Mouse (Mus musculus) adrenal gland, adult (tissue): ENCODE measurements around the gene Gm13279.
"Not testable (repeated sequence)": the region's sequence is repeated elsewhere in the genome, so short reads cannot be mapped to it uniquely, and the experiment has no call there.

Source experiments
- DNase-seq, 2 experiments: peaks; one replicate each; pipeline ENCODE4 v3.0.0; 2022 to 2023; ENCODE audit warnings: low spot score in 1 of 2; ENCODE audit not compliant: inconsistent age in 2 of 2

The Gm13279 gene

DNA sequence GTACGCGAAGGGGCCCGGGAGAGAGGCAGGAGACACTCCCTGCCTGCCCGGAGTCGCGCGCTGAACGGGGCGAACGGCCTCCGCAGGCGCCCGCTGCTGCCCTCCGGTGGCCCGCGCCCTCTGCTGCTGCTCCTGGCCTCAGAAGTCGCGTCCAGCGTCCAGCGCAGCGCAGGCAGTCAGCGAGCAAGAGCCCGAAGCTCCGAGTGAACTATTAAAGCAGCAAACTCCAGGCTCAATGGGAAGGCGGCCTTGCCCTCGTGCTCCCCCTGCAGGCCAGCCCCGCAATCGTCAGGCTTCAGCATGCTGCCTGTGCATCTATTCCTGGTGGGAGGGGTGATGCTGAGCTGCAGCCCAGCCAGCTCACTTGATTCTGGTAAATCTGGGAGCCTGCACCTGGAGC is at the start of gene Gm13279:
TSS of gene Gm13279 (plus strand) at position 301 of the 400 bp plus-strand sequence.
- DNase-seq, result not testable (repeated sequence)

DNA sequence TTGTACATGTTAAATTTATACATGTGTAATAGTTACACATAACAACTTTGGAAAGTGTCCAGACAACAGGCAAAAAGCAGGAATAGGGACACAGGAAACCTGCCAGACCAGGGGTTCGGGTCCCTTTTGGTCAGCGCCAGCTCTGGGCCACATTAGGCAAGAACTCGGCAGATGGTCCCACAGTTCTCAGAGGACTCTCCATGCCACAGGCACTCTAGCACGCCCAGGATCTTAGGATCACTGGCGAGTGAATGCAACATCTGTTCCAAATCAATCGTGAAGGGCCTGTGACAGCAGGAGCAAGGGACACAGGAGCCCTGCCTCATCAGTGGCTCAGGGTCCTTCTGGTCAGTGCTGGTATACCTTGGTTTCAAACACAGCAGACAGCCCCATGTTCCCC is 47.3 kb upstream of the Gm13279 start:
- no peak for DNase-seq

DNA sequence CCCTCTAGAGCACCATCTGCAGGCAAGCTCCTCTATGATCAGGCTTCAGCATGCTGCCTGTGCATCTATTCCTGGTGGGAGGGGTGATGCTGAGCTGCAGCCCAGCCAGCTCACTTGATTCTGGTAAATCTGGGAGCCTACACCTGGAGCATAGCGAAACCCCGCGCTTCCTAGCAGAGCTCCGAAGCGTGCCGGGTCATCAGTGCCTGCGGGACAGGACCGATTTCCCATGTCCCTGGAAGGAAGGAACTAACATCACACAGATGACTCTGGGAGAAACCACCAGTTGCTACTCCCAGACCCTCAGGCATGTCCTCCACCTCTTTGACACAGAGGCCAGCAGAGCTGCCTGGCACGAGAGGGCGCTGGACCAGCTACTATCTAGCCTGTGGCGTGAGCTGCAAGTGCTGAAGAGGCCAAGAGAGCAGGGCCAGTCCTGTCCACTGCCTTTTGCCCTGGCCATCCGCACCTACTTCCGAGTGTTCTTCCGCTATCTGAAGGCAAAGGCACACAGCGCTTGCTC is 42.3 kb upstream of the Gm13279 start, which contains the start of gene Gm13271:
TSS of gene Gm13271 (plus strand) at position 51 of the 523 bp plus-strand sequence.
- peak; percentile 75 to 92 for DNase-seq

DNA sequence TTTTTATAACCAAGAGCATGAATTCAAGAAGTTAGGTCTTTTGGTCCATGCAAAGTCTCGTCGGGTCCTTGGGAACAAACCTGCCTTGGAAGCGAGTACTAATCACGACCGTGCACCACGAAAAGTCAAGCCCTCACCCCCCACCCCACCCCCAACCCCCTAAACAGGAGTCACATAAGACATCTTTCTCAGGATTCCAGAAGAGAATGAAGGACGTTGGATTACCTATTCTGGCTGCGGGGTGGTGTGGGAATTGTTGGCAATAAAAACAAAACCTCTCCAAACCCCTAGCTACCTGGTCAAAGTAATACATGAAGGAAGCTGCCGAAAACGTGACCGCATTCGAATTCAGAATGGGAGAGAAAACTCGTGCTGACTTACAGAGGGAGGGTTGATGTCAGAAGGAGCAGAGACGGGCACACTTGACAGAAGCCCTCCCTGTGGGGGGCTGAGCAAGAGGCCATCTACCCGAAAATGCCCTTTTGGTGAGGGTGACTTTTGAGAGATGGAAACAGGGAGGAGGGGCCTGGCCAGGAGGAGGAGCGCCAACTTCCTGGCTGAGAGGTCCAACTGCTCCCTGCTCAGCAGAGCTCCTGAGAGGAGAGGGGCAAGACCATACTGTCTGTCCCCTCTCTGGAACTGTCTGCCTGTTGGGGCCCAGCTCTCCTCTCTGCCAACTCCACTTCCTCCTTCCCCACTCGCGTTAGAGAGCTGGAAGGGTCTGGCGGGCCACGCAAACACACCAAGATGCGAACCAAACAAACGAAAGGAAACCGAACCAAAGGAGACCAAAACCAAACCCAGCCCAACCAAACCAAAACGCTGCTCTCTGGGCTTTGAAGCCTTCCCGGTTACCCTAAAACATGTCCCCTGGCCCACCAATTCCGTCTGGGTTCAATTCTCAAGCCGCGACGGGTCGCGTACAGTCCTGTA is 40.4 kb upstream of the Gm13279 start:
- peak in 1 of 2 experiments; percentile 81 for DNase-seq

DNA sequence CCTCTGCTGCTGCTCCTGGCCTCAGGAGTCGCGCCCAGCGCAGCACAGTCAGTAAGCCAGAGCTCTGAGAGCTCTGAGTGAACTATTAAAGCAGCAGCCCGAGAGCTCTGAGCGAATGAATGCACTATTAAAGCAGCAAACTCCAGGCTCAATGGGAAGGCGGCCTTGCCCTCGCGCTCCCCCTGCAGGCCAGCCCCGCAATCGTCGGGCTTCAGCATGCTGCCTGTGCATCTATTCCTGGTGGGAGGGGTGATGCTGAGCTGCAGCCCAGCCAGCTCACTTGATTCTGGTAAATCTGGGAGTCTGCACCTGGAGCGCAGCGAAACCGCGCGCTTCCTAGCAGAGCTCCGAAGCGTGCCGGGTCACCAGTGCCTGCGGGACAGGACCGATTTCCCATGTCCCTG is 39.6 kb upstream of the Gm13279 start:
- DNase-seq, result peak; percentile 92 to 99

DNA sequence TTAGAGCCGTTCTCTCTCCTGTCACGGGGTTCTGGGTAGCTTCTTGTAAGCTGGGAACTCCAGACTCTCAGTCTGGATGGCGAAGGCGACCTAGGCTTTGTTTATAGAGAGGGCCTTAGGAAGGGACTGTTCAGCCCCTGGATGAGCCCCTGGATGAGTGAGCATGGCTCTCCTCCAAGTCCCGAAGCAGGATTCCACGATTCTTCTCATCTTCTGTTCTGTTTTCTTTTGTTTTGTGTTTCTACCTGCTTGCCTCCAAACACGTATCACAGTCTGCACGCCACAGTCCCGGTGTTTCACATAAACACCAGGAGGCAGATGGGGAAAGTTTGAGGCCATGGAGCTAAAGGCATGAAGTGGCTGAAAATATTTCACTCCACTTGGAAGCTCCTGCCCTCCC is 38.4 kb upstream of the Gm13279 start:
- peak in 1 of 2 experiments; percentile 60 for DNase-seq

DNA sequence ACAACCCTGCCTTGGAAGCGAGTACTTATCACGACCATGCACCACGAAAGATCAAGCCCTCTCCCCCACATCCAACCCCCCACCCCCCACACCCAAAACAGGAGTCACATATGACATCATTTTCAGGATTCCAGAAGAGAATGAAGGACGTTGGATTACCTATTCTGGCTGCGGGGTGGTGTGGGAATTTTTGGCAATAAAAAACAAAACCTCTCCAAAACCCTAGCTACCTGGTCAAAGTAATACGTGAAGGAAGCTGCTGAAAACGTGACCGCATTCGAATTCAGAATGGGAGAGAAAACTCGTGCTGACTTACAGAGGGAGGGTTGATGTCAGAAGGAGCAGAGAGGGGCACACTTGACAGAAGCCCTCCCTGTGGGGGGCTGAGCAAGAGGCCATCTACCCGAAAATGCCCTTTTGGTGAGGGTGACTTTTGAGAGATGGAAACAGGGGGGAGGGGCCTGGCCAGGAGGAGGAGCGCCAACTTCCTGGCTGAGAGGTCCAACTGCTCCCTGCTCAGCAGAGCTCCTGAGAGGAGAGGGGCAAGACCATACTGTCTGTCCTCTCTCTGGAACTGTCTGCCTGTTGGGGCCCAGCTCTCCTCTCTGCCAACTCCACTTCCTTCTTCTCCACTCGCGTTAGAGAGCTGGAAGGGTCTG is 37.5 kb upstream of the Gm13279 start, which contains the start of gene Gm13283:
TSS of gene Gm13283 (plus strand) at position 510 of the 659 bp plus-strand sequence.
- peak; percentile 37 to 81 for DNase-seq

DNA sequence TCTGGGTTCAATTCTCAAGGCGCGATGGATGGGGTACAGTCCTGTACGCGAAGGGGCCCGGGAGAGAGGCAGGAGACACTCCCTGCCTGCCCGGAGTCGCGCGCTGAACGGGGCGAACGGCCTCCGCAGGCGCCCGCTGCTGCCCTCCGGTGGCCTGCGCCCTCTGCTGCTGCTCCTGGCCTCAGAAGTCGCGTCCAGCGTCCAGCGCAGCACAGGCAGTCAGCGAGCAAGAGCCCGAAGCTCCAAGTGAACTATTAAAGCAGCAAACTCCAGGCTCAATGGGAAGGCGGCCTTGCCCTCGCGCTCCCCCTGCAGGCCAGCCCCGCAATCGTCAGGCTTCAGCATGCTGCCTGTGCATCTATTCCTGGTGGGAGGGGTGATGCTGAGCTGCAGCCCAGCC is 36.8 kb upstream of the Gm13279 start:
- peak; percentile 87 to 92 for DNase-seq

DNA sequence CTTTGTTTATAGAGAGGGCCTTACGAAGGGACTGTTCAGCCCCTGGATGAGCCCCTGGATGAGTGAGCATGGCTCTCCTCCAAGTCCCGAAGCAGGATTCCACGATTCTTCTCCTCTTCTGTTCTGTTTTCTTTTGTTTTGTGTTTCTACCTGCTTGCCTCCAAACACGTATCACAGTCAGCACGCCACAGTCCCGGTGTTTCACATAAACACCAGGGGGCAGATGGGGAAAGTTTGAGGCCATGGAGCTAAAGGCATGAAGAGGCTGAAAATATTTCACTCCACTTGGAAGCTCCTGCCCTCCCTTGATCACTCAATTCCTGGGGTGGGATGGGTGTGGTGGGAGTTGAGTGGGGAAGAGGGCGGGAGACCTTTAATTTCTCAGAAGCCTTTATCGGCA is 35.4 kb upstream of the Gm13279 start:
- peak; percentile 71 to 88 for DNase-seq

DNA sequence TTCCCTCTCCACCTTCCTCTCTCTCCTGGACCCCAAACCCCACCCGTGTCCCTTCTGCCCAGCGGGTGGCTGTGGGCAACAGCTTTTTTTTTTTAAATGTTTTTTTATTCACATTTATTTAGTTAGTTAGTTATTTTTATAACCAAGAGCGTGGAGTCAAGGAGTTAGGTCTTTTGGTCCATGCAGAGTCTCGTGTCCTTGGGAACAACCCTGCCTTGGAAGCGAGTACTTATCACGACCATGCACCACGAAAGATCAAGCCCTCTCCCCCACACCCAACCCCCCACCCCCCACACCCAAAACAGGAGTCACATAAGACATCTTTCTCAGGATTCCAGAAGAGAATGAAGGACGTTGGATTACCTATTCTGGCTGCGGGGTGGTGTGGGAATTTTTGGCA is 34.9 kb upstream of the Gm13279 start:
- DNase-seq, result peak in 1 of 2 experiments; percentile 55

DNA sequence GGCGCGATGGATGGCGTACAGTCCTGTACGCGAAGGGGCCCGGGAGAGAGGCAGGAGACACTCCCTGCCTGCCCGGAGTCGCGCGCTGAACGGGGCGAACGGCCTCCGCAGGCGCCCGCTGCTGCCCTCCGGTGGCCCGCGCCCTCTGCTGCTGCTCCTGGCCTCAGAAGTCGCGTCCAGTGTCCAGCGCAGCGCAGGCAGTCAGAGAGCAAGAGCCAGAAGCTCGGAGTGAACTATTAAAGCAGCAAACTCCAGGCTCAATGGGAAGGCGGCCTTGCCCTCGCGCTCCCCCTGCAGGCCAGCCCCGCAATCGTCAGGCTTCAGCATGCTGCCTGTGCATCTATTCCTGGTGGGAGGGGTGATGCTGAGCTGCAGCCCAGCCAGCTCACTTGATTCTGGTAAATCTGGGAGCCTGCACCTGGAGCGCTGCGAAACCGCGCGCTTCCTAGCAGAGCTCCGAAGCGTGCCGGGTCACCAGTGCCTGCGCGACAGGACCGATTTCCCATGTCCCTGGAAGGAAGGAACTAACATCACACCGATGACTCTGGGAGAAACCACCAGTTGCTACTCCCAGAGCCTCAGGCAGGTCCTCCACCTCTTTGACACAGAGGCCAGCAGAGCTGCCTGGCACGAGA is 33.7 kb upstream of the Gm13279 start:
- peak; percentile 79 to 90 for DNase-seq

DNA sequence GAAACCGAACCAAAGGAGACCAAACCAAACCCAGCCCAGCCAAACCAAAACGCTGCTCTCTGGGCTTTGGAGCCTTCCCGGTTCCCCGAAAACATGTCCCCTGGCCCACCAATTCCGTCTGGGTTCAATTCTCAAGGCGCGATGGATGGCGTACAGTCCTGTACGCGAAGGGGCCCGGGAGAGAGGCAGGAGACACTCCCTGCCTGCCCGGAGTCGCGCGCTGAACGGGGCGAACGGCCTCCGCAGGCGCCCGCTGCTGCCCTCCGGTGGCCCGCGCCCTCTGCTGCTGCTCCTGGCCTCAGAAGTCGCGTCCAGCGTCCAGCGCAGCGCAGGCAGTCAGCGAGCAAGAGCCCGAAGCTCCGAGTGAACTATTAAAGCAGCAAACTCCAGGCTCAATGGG is 23.7 kb upstream of the Gm13279 start, which contains the start of gene Gm13290:
TSS of gene Gm13290 (plus strand) at position 301 of the 400 bp plus-strand sequence.
- not testable (repeated sequence) for DNase-seq

DNA sequence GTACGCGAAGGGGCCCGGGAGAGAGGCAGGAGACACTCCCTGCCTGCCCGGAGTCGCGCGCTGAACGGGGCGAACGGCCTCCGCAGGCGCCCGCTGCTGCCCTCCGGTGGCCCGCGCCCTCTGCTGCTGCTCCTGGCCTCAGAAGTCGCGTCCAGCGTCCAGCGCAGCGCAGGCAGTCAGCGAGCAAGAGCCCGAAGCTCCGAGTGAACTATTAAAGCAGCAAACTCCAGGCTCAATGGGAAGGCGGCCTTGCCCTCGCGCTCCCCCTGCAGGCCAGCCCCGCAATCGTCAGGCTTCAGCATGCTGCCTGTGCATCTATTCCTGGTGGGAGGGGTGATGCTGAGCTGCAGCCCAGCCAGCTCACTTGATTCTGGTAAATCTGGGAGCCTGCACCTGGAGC is 20.6 kb upstream of the Gm13279 start, which contains the start of gene Gm13289:
TSS of gene Gm13289 (plus strand) at position 301 of the 400 bp plus-strand sequence.
- DNase-seq, result not testable (repeated sequence)

DNA sequence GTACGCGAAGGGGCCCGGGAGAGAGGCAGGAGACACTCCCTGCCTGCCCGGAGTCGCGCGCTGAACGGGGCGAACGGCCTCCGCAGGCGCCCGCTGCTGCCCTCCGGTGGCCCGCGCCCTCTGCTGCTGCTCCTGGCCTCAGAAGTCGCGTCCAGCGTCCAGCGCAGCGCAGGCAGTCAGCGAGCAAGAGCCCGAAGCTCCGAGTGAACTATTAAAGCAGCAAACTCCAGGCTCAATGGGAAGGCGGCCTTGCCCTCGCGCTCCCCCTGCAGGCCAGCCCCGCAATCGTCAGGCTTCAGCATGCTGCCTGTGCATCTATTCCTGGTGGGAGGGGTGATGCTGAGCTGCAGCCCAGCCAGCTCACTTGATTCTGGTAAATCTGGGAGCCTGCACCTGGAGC is 17.6 kb upstream of the Gm13279 start, which contains the start of gene Gm13272:
TSS of gene Gm13272 (plus strand) at position 301 of the 400 bp plus-strand sequence.
- not testable (repeated sequence) for DNase-seq

DNA sequence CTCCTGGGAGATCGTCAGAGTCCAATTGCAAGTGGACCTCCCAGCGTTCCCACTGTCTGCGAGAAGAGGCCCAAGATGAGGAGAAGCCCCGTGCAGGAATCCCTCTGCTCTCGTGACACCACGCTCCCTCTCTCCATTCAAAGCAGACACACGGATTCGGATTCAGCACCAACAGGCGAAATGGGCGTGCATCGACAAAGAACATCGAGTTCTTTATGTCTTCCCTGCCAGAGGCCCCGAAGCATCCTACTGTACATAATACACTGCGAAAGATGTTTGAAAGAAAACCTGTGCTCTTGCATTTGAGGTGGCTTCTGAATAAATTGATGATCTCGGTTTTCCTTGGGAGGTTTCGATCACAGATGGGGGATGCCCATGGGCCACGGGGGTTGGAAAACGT is 16.9 kb upstream of the Gm13279 start:
- DNase-seq, result peak in 1 of 2 experiments; percentile 39

DNA sequence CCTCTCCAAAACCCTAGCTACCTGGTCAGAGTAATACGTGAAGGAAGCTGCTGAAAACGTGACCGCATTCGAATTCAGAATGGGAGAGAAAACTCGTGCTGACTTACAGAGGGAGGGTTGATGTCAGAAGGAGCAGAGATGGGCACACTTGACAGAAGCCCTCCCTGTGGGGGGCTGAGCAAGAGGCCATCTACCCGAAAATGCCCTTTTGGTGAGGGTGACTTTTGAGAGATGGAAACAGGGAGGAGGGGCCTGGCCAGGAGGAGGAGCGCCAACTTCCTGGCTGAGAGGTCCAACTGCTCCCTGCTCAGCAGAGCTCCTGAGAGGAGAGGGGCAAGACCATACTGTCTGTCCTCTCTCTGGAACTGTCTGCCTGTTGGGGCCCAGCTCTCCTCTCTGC is 15.4 kb upstream of the Gm13279 start, which contains the start of gene Ifnz:
TSS of gene Ifnz (plus strand) at position 301 of the 400 bp plus-strand sequence.
- DNase-seq, result peak in 1 of 2 experiments; percentile 10

DNA sequence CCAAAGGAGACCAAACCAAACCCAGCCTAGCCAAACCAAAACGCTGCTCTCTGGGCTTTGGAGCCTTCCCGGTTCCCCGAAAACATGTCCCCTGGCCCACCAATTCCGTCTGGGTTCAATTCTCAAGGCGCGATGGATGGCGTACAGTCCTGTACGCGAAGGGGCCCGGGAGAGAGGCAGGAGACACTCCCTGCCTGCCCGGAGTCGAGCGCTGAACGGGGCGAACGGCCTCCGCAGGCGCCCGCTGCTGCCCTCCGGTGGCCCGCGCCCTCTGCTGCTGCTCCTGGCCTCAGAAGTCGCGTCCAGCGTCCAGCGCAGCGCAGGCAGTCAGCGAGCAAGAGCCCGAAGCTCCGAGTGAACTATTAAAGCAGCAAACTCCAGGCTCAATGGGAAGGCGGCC is 14.9 kb upstream of the Gm13279 start:
- DNase-seq, result peak; percentile 50 to 68

DNA sequence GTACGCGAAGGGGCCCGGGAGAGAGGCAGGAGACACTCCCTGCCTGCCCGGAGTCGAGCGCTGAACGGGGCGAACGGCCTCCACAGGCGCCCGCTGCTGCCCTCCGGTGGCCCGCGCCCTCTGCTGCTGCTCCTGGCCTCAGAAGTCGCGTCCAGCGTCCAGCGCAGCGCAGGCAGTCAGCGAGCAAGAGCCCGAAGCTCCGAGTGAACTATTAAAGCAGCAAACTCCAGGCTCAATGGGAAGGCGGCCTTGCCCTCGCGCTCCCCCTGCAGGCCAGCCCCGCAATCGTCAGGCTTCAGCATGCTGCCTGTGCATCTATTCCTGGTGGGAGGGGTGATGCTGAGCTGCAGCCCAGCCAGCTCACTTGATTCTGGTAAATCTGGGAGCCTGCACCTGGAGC is 11.8 kb upstream of the Gm13279 start, which contains the start of gene Gm13276:
TSS of gene Gm13276 (plus strand) at position 301 of the 400 bp plus-strand sequence.
- not testable (repeated sequence) for DNase-seq

DNA sequence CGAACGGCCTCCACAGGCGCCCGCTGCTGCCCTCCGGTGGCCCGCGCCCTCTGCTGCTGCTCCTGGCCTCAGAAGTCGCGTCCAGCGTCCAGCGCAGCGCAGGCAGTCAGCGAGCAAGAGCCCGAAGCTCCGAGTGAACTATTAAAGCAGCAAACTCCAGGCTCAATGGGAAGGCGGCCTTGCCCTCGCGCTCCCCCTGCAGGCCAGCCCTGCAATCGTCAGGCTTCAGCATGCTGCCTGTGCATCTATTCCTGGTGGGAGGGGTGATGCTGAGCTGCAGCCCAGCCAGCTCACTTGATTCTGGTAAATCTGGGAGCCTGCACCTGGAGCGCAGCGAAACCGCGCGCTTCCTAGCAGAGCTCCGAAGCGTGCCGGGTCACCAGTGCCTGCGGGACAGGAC is 8.8 kb upstream of the Gm13279 start, which contains the start of gene Gm13277:
TSS of gene Gm13277 (plus strand) at position 231 of the 400 bp plus-strand sequence.
- peak; percentile 72 to 84 for DNase-seq

DNA sequence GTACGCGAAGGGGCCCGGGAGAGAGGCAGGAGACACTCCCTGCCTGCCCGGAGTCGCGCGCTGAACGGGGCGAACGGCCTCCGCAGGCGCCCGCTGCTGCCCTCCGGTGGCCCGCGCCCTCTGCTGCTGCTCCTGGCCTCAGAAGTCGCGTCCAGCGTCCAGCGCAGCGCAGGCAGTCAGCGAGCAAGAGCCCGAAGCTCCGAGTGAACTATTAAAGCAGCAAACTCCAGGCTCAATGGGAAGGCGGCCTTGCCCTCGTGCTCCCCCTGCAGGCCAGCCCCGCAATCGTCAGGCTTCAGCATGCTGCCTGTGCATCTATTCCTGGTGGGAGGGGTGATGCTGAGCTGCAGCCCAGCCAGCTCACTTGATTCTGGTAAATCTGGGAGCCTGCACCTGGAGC is 5.9 kb upstream of the Gm13279 start, which contains the start of gene Gm13278:
TSS of gene Gm13278 (plus strand) at position 301 of the 400 bp plus-strand sequence.
- not testable (repeated sequence) for DNase-seq
